Mouse (Mus musculus) lung, postnatal 25 days (tissue): Measurements from ENCODE around the gene Gm10277.
"Not testable (repeated sequence)": the region's sequence is repeated elsewhere in the genome, so short reads cannot be mapped to it uniquely, and the experiment has no call there.

ENCODE experiments used
- DNase-seq: peaks from one replicate; pipeline ENCODE4 v3.0.0; 2022; ENCODE audit warnings: low spot score

Gm10277 gene

DNA sequence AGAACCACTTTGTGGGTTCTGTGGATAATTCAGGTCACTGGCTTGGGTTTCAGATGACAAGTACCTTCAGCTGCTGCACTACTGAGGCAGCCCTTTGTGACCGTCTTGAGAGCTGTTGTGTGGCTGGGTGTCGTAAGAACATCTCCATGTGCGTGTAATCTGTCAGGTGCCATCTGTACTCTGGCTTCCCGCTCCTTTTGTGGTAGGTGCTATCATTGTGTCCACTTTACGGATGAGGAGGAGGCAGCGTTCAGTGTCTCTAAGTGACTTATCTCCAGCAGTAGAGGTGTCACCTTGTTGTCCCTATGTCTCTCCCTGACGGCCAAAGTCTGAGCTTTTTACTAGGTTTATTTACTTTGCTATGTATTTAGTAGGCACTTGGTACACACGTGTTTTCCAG is 17.2 kb downstream of the Gm10277 start:
- DNase-seq: no peak

DNA sequence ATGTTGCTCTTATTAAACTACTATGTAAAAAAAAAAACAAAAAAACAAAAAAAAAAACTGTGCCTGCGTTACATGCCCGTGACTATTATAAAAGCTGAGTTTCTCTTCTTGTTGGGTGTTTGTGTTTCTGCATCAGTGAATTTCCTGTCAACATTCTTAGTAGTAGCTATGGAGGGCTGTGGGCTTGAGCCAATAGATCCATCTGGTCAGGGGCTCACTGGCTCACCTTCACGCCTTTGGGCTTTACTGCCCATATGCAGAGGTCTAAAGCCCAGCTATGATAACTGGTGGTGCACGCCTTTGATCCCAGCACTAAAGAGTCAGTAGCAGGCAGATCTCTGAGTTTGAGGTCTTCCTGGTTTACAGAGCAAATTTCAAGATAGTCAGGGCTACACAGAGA is 18.1 kb downstream of the Gm10277 start:
- no peak for DNase-seq

DNA sequence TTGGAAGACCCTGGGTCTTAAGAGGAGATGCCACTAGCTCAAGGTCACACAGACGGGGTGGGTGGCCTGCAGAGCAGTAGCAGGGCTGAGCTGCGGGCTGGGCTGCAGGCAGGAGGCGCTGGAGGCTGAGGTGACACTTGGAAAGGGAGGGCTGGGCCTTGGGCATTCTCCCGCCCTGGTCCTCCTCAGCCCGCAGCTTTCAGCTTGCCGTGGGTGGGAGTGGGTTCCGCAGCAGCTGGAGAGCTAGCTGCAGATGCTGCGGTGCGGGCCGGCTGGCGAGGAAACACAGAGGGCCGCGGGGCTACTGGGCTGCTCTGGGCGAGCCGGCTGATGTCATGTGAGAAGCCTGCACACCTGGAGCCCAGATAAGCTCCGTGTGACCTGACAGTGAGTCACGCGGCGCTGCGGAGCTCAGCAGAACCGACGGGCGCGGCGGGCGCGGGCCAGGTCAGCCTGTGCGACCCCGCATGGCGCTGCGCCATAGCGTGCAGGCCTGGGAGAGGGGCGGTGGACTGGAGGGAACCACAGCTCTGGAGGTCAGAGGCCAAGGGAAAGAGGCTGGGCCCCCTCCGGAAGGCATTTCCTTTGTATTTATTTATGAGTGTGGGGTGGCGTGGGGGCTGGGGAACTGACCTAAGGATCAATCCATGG is 21.1 kb downstream of the Gm10277 start:
- DNase-seq: peak; percentile 65

DNA sequence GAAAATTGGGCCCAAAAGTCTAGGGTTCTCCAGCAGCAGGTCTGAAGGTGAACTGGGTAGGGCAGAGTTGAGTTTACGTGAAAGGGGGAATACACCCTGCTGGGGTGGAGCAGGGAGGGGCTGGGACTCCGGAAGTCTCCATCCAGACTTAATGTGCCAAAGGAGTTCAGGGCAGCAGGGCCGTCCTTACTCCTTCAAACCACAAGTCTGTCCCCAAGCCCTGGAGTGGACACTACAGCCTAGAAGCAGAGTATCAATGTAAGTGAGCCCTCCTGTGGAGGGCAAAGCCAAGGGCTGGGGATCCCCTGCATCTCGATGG is 22.1 kb downstream of the Gm10277 start:
- DNase-seq: no peak

DNA sequence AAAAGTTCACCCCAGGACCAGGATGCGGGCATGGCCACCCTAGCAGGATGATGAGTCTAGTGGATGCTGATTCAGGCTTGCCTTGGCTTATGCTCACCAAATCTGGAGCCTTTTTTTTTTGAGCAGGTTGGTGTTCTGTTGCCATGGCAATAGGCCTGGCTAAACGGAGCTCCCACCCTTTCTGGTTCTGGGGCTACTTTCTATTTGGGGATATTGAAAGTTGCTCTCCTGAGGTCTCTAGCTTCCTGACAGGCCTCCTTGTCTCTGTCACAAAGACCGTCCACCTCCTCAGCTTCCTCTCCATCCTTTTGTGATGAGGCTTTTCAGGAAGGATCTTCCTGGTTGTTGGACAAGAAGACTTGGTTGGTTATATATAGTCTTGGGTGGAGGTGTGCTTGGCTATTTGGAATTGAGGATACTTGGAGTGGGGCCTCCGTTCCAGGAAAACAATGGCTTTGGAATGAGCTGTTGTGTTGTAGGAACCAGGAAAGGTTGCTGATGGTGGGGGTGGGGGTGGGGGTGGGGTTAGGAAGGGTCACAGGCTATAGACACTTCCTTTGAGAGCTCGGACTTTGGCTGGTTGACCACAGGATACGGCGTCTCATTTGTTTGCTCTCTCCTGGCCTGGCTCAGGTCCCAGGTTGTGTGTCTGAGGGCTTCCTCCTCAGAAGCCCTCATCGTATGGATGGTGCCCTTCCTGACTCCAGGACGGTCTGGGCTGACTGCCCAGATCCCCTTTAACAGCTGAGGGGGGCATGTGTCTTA is 22.7 kb downstream of the Gm10277 start:
- DNase-seq: peak; percentile 64

DNA sequence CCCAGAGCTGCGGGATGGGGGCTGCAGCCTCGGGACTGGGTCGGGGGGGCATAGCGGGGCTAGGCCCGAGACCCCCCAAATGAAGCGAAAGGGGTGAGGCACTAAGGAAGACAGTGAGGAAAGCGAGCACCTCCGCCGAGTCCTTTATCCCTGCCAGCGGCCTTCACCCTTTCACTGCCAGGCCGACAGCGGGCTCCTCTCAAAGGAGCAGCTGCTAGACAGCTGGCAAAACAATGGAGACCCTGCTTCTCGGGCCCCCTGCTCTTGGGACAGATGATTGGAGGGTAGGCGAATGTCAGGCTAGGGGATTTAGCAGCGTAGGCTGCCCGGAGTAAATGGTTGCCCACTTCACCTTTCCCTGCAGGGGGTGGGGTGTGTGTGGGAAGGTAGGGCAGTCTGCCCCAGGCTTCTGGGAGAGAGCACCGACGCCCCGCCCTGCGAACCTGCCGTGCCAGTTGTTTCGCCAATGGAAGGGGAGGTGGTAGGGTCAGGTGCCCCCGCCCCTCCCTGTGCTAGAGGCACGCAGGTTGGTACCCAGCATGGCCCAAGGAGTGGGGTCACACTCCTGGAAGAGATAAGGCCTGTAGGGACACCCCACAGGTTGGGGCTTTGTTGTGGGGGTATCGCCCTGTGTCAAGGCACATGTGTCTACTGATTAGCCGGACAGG is 23.7 kb downstream of the Gm10277 start:
- peak; percentile 88 for DNase-seq

DNA sequence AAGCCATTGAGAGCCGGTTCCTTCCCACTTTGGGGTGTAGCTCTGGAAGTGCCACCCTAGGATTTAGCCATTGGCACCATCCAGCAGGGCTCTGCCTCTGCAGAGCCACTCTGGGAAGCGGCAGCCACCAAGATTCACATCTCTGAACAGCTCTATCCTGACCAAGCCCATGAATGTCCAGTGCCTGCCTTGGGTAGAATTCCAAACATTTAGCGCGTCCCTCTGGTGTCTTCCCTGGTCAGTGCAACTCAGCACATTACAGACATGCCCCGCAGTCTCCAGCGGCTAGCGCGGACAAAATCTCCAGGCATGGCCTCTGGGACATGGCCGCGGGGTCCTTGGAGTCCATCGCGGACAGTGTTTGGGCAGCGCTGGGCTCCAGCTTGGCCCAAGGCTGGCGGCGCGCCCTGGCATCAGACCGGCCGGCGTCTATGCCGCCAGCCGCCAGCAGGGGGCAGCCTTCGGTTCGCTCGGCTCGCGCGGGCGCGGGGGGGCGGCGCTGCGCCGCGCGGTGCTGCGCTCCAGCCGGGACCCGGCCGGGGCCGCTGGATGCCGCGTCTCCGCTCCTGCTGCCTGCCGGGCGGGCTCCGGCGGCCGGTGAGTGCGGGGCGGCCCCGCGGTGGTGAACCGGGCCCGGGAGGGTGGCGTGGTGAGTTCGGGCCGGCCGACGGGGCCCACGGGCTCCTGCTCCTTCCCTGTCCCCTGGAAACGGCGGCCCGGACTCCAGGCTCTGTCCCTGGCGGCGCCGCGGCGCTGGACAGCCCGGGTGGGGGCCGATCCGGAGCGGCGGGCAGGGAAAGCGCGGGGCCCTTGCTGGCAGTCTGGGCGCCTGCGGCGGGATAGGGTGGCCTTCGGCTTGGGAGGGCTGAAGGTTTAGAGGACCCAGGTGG is 24.5 kb downstream of the Gm10277 start, which contains the start of gene Myo18a:
TSS of gene Myo18a (plus strand) at position 464 of the 890 bp plus-strand sequence.
- peak; percentile 74 for DNase-seq

DNA sequence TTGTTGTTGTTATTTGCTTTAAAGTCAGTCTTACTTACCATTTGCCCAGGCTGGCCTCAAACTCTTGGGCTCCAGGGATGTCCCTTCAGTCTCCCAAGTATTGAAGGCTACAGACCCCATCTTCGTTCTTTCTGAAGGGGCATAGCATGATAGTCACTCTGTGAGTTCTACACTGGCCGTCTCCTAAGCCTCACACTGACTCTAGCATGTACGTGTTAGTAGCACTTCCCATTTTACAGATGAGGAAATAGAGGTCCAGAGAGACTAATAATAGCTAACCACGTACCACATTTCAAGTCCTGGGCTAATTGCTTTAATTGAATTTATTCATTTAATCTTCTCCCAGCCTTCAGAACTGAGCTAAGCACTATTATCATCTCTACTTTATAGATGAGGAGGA is 27.5 kb downstream of the Gm10277 start:
- DNase-seq: no peak

DNA sequence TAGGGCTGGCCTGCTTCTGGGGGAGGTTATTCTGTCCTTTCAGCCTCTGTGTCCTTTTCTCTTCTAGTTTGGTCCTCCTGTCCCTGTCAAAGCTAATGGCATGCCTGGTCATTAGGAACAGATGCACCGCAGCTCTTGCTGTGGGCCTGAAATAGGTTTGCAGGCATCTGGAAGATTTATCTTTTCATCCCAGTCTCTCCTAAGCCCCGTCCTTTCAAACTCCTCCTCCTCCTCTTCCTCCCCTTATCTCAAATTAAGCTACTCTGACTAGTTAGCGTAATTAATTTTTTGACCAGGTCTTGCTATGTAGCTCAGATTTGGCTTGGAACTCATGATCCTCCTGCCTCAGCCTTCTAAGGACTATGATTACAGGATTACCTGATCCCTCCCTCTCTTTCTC is 34.1 kb downstream of the Gm10277 start:
- DNase-seq: no peak

DNA sequence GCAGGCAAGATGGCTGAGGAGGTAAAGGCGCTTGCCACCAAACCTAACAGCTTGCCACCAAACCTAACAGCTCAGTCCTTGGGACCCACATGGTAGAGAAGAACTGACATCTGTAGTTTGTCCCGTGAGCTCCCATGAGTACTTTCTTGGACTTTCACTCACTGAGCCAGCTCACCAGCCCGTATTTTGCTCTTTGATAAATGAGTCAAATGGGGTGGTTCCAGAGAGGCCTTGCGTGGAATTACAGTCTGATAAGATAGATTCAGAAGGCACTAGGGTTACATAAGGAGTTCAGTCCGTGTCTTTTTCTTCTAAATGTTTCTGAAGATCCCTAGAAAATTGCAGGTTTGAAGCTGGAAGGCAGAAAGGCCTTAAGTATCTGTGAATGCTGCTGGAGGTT is 35.0 kb downstream of the Gm10277 start:
- no peak for DNase-seq

DNA sequence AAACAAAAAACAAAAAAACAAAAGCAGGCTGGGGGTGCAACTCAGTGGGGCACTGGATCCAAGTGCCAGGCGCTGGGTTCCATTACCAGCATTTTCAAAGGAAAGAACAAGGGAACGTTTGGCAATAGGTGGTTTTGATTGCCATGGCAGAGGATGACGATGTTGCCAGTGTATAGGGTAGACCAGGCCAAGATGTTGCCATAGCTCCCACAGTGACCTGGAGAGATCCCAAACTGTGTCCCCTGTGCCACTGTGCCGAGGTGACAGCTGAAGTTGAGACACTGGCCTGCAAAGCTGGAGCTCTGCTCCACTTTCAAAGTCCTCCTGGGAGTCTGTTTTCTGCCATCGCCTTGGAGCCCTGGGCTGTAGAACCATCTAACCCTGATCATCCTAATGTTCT is 38.6 kb downstream of the Gm10277 start:
- DNase-seq: no peak

DNA sequence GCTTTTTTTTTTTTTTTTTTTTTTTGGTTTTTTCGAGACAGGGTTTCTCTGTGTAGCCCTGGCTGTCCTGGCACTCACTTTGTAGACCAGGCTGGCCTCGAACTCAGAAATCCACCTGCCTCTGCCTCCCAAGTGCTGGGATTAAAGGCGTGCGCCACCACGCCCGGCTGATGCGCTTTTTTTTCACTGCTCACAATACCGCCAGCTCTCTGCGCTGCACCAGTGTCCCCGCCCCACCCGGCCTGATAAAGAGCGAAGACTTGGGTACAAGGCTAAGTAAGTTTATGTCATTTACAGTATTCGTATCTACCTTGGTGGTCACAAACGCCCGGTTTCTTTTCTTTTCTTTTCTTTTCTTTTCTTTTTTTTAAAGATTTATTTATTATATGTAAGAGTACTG is 40.4 kb downstream of the Gm10277 start:
- DNase-seq: not testable (repeated sequence)

DNA sequence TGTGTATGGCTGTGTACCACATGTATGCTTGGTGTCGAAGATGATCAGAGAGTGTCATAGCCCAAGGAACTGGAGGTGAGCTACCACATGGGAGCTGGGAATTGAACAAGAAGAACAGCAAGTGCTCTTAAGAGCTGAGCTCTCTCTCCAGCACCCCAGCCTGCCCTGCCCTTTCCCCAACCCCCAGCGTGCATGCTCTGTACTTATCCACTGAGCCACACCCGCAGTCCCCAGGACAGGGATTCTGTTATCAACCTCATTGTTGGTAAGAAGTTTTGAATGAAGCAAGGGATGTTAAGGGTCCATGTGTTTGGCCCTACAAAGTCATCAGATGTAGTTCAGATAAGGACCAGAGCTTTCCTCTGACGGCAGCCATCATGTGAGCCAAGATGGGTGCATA is 40.9 kb downstream of the Gm10277 start:
- DNase-seq: no peak

DNA sequence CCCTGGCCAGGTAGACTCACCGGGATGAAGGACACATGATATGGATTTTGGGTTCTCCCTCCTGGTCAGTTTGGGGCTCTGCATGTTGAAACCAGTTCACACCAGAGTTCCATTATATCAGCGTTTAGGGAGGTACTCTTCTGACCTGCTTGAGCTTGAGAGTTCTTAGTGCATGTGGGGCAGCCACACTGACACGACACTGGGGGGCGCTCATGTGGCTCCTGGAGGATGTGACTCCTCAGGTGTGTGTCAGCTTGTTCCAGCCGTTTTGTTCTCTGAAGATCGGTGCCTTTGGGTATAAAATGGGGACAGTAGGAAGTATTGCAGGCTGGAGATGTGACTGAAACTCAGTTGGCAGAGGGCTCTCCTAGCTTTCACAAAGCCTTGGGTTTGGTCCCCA is 43.6 kb downstream of the Gm10277 start:
- peak; percentile 57 for DNase-seq

DNA sequence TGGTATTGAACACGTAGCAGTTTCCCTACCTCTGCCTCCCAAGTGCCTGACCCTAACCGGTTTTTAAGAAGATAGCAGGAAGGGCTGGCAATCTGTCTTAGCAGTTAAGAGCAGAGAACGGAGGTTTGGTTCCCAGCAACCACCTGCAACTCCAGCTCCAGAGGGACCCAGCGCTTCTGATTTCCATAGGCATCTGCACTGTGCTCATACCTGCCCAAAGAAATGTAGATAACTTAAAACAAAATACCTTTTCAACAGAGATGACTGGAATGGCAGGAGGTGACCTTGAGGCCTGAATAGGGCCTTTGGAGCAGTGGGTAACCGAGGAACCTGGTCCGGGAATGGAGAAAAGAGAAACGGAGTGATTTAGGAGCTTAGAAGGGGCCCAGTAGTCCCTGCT is 49.0 kb downstream of the Gm10277 start:
- no peak for DNase-seq

DNA sequence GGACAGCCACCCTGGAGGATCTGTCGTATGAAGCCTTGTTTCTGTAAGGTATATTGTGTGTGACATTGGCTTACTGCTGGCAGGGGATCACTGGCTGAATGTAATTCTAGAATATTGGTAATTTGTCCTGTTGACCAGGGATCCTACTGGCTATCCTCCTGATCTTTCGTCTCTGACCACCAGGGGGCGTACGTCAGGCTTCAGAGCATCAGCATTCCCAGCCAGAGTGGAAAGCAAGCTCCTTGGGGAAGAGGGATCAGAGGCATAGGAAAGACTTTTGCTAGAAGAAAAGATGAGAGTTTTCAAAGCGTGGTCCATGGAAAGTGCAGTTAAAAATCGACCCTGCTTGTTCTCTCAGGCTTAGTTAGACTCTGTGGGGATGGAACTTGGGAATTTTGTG is 50.3 kb downstream of the Gm10277 start:
- DNase-seq: peak; percentile 84
